Mouse (Mus musculus): ENCODE measurements around the gene Phactr2. TPM values are rescaled to one million over a fixed set of nuclear protein-coding genes. Genes with fewer than 3 reads are reported as not detected.

The Phactr2 gene
- total RNA-seq, 2 experiments from 2014 or later = 30.1 to 31.2 TPM

GRCm38 (mm10) chr10:13451640-13452039 is 22.6 kb downstream of the Phactr2 start:
- no peak for ATAC-seq (ENCODE audit: poor library complexity, severe bottlenecking)

DNA sequence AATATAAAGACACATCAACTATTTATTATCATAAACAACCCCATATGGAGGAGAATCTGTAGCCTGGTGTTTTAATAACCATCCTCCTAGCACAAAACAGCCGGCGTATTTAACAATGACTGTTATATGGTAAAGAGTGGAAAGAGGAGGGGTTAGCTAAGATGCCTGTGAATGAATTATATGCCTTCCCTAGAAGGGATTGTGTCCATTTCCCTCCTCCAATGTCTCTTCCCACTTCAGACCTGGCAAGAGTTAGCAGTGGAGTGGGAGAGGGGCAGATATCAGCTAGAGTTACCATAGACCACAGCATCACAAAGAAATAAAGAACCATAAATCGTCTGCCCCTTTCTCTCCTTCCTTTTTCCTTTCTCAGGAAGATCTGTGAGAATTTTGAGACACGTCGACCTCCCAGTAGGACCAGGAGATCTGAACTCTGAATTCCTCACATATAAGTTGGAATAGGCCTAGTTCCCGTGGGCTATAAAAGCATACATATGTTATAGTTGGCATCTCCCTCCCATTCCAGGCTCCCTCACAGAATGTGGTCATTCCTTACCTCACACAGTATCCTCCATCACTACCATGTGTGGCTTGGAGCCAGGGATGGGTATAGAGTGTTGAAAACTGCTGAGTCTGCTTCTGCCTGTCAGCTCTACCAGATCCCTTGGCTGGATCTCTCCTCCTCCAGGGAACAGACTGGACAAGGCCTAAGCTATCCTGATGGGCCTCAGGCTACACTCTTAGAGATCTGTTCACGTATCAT is 25.7 kb downstream of the Phactr2 start:
- ATAC-seq (ENCODE audit: poor library complexity, severe bottlenecking) = no peak

DNA sequence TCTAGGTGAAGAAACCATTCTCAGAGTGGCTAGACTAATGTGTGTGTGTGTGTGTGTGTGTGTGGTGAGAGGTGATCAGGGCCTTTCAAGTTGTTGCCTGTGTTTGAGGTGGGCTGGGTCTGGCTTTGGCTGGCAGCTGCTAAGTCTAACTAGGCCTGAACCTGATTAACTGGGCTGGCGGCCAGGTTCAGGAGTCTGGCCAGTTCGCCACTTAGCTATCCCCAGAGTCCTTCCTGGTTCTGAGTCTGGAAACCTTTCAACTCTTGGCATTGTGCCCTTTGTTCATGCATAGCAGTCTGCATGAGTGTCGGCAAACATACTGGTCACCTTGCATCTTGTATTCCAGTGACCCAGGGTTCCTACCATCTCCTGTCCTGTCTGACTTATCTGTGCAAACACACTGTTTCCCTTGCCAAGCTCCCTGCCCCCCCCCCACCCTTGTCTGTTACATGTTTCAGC is 27.4 kb downstream of the Phactr2 start:
- no peak for ATAC-seq (ENCODE audit: poor library complexity, severe bottlenecking)

DNA sequence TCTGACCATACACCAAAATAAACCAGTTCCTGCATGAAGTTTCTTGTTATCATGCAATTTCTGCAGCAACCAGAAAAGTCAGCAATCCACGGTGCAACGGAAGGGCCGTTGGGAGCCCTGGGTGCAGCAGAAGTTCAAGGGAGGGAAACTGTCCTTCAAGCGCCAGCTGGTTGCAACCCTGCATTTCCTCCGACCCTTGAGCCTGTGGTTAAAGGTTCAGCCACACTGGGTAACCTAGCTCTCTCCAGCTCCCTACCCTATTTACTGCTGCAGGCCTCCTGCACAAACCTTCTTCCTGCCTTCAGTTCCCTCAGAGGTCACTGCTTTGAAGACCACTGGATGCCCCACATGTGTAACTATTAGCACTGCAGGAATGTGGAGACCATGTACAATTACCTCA is 30.0 kb downstream of the Phactr2 start:
- peak; percentile 46 for ATAC-seq (ENCODE audit: poor library complexity, severe bottlenecking)

- 0 out of 2 replicates have a peak, but pooled peaks have one; percentile 9 for ATAC-seq (ENCODE audit: poor library complexity, severe bottlenecking)
Observed at GRCm38 (mm10) chr10:13443647-13444046, 30.6 kb downstream of the Phactr2 start.

DNA sequence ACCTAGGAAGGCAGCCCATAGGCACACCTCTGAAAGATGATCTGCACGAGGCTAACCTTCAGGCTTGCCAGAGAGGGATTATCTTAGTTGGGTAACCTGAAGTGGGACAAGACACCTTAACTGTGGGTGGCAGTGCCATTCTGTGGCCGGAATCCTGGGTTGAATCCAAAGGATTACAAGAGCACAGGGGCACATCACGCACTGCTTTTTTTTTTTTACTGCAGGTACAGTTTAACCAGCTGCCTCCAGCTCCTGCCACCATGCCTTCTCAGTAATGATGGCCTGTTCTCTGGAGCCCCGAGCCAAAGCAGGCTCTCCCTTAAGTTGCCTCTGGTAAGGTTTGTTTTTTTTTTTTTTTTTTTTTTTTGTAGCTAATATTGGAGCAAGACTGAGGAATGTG is 33.9 kb downstream of the Phactr2 start:
- ATAC-seq (ENCODE audit: poor library complexity, severe bottlenecking) = no peak

DNA sequence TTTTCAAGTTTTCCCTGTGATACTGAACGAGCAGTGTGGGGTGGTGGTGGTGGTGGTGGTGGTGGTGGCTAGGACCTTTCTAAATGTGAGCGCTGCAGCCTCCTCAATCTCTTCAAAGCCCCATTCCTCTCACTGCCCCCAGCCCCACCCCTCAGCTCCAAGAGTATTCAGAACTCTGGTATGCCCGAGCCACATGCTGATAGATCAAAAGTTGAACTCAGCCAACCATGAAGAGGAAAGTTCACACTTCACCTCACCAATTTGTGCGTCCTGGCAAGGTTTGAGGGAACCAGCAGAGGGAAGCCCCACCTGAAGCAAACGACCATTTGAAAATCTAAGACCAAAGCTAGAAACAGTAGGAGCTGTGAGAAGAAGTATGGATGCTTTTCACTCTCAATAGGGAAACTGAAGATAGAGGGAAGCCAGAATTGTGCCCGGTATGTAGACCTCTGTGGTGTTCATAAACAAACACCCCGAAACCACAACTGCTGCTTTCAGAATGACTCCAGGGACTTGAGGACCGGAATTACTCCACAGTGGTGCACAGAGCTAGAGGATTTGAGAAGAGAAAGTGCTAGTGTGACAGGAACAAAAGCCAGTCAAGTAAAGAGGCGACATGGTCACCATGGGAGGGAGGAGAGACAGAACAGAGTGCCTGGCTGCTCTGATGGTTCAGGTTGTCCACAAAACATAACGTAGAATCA is 35.9 kb downstream of the Phactr2 start:
- peak; percentile 91 for ATAC-seq (ENCODE audit: poor library complexity, severe bottlenecking)

DNA sequence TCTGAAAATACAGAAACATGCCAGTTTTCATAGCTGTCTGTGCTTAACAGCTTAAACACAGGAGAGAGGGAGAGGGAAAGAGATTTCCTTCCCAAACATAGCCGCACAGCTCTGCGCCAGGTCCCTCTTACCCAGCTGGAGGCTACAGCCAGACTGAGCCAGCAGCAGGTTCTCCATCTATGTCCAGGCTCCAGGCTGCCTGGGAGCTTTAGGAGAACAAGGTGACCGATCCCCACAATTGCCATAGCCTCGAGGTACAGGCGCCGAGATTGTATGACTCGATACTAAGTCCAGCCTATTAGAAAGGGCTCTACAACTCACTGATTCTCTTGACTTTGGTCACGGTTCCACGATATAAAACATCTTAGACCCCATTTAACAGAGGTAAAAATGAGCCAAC is 37.2 kb downstream of the Phactr2 start:
- ATAC-seq (ENCODE audit: poor library complexity, severe bottlenecking) = no peak

GRCm38 (mm10) chr10:13433016-13433415 is 41.2 kb downstream of the Phactr2 start:
- ATAC-seq (ENCODE audit: poor library complexity, severe bottlenecking) = no peak

GRCm38 (mm10) chr10:13431641-13432540 is 42.3 kb downstream of the Phactr2 start:
- no peak for ATAC-seq (ENCODE audit: poor library complexity, severe bottlenecking)

GRCm38 (mm10) chr10:13429766-13430165 is 44.4 kb downstream of the Phactr2 start:
- peak; percentile 79 for ATAC-seq (ENCODE audit: poor library complexity, severe bottlenecking)

- no peak for ATAC-seq (ENCODE audit: poor library complexity, severe bottlenecking)
Observed at GRCm38 (mm10) chr10:13429240-13429639, 45.0 kb downstream of the Phactr2 start.

DNA sequence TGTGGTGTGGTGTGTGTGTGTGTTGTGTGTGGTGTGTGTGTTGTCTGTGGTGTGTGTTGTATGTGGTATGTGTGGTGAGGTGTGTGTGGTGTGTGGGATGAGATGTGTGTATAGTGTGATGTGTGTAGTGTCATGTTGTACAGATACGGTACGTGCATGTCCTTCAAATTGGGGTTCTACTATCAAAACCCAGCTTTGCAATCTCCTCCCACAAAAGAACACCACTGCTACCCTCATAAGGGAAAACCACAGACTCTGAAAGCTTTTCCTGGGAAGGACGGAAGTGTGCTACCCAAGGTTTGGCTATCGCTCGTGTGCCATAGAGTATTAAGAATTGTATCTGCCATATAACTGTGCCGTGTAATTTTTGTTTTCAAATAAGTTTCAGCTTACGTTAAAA is 45.7 kb downstream of the Phactr2 start:
- ATAC-seq (ENCODE audit: poor library complexity, severe bottlenecking) = no peak

DNA sequence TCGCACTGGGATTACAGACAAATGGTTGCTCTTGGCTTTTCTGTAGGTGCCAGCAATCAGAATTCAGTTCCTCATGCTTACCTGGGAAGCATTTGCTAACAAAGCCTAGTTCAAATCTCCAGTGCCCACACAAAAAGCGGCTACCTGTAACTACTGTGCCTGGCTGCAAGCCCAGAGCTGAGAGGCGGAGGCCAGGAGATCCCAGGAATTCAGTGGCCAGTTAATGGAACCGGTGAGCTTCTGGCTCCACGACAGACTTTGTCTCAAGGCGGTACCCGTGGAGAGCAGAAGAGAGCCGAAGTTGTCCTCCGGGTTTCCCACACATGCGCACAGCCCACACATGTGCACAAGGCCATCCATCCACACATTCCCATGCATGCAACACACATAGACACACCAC is 46.6 kb downstream of the Phactr2 start:
- no peak for ATAC-seq (ENCODE audit: poor library complexity, severe bottlenecking)

- ATAC-seq (ENCODE audit: poor library complexity, severe bottlenecking) = no peak
Observed at GRCm38 (mm10) chr10:13425198-13425597, 49.0 kb downstream of the Phactr2 start.

GRCm38 (mm10) chr10:13424508-13424907 is 49.7 kb downstream of the Phactr2 start:
- ATAC-seq (ENCODE audit: poor library complexity, severe bottlenecking) = no peak

- no peak for ATAC-seq (ENCODE audit: poor library complexity, severe bottlenecking)
Observed at GRCm38 (mm10) chr10:13424015-13424414, 50.2 kb downstream of the Phactr2 start.

DNA sequence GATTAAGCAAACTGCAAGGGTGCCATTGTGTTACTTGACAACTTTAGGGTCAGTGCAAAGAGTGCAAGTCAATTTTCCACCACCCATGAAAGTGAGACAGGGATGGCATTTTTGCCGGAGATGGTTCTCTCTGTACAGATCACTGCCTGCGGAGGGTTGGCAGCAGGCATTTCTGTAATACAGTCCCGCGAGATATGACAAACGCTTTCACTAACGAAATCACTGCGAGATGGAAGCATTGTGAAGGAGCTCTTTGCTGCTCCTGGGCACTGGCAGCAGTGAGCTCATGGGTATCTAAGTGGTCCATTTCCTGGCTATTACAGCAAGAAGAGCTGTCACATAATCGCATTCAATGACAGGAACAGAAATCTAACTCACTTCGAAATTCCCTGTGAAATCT is 52.1 kb downstream of the Phactr2 start:
- ATAC-seq (ENCODE audit: poor library complexity, severe bottlenecking) = no peak

- ATAC-seq (ENCODE audit: poor library complexity, severe bottlenecking) = no peak
Observed at GRCm38 (mm10) chr10:13419246-13419645, 55.0 kb downstream of the Phactr2 start.

GRCm38 (mm10) chr10:13415489-13416104 is 58.6 kb downstream of the Phactr2 start:
- no peak for ATAC-seq (ENCODE audit: poor library complexity, severe bottlenecking)

Data from megakaryocyte, adult 5-6 weeks (primary cell).